Mouse (Mus musculus): Measurements from ENCODE around the gene Sergef.

DNA sequence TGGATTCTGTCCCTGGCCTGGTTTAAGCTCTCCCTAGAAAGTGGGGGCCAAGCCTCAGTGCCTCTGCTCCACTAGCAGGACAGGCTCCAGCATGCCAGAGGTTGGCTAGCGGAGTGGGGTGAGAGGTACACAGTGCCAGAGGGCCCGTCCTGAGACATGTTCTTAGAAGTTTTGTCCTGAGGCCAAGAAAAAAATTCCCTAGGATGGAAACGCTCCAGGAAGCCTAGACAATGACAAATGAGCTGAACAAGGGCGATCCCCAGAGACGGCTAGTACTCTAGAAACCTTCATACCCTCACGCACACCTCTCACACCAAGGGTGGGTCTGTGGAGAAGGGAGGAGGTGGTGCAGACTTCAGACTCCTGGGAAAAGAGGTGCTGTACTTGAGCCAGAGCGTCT lies 85.6 kb downstream of the Sergef start:
- no peak for TF ChIP-seq TAL1 (IDR thresholded peaks at IDR 0.05; ENCODE audit: low read length)
- TF ChIP-seq GATA1 (IDR thresholded peaks at IDR 0.05; ENCODE audit: low read length): no peak

Measured in erythroblast, embryonic 14.5 days (primary cell).